Mouse (Mus musculus) neutrophil, adult 5-6 weeks (primary cell): ENCODE data around the gene Disp1. TPM values are rescaled to one million over a fixed set of nuclear protein-coding genes. Genes with fewer than 3 reads are reported as not detected.

Experiments used
- ATAC-seq: fragments of 151-379, 151-347 bp; 2 replicates; pipeline ENCODE4 v1.8.0; 2017; ENCODE audit warnings: mild to moderate bottlenecking, moderate TSS enrichment; ENCODE audit not compliant: insufficient number of reproducible peaks, poor library complexity, low FRiP score, severe bottlenecking; ENCODE audit errors: extremely low read depth
- total RNA-seq: library from RNA; stranded (forward); fragments of 200-1000 nt; gene quantifications from 2 replicates; pipeline ENCODE4 v1.2.3, GENCODE M21; 2017

Disp1 gene
- total RNA-seq, 1 experiment from 2014 or later, result 9.5 TPM

DNA sequence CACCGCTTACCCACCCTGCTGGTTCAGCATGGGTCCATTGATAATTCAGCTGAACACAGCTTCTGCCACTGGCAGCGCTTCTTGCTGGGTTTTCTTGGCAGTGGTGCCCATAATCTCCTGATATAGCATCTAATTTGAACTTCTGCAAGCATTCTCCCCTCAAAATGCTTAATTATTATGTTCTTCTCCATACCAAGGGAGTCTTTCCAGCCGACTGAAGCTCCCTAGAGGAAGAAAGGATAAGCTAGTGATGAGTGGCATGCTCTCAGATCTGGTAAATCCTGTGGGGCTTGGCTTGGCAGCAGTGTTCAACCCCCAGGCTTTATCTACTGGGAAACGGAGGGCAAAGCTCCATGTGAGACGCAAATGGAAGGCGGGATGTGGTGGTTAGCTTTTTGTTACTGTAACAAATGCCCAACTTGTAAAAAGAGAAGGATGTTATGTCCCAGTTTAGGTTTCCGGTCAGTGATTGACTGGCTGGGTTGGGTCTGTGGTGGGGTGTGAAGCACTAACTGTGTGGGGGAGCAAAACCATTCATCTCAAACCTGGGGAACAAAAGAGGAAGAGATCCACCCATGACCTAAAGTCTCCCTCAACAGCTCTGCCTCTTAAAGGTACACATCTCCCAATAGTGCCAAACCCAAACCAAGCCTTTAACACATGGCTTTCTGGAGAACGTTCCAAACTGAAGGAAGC, 151.2 kb downstream of the Disp1 start:
- no peak for ATAC-seq

DNA sequence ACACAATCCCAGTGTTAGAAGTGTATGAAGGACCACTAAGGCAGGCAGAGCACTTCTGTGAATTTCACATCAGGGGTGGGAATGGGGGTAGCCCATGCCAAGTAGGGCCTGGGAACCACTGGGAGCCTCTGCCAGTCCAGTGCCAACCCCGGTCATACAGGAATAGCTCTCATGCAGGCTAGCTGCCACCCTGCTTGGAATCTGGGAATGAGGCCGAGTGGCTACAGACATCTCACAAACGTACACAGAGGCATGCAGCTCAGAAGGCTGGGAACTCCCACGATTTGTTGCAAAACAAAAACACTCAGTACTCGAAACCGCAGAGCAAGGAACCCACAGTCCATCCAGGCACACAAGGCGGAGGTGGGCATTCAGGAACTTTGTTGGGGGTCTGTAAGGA, 153.5 kb downstream of the Disp1 start:
- ATAC-seq, result no peak

DNA sequence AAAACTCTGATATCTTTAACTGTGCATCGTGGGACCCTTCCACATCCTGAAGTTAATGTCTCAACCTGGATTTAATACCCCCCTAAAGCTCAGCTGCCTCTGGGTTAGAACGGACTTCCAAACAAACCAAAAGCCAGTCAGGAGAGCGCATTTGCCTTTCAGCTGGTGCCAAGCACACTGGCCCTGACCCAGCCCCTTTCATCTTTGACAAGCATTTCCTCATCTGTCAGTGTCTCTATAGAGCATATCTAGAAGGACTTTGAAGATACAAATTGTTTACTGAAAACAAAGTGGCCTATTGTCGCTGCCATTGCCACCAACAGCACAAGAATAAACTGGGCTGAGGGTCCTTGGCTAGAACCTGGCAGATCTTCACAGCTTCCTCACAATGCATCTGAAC, 154.3 kb downstream of the Disp1 start:
- no peak for ATAC-seq

DNA sequence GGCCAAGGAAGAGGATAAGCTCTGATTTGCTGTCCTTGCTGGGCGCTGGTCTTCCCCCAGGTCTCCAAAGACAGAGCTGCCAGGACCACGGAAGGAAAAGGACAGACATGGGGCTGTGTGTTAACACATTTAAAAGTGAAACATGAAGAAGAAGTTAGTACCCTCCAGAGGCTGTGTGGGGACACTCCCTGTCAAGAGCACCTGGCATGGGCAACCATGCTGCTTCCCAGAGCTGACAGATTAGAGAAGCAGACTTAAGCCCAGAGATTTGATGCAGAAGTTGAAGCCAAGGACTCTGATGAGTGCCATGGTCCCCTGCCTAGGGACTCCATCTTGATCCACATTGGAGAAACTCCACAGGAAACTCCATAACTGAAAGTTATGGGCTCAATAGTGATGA, 160.7 kb downstream of the Disp1 start:
- no peak for ATAC-seq

DNA sequence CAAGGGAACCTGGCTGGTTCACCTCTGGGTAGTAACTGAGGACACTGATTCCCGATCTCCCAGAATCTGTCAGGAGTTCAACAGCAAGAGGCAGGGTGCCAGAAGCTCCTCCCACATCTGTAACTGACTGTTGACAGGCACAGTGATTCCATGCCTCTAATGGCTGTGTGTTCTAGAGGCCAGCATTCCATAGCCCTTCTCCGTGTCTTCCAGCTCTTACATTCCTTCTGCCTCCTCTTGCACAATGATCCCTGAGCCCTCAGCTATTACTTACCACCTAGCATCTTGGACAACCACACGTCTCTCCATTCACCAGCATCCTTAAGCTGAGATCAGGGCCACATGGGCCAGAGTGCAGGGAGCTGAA, 165.1 kb downstream of the Disp1 start:
- ATAC-seq, result no peak

DNA sequence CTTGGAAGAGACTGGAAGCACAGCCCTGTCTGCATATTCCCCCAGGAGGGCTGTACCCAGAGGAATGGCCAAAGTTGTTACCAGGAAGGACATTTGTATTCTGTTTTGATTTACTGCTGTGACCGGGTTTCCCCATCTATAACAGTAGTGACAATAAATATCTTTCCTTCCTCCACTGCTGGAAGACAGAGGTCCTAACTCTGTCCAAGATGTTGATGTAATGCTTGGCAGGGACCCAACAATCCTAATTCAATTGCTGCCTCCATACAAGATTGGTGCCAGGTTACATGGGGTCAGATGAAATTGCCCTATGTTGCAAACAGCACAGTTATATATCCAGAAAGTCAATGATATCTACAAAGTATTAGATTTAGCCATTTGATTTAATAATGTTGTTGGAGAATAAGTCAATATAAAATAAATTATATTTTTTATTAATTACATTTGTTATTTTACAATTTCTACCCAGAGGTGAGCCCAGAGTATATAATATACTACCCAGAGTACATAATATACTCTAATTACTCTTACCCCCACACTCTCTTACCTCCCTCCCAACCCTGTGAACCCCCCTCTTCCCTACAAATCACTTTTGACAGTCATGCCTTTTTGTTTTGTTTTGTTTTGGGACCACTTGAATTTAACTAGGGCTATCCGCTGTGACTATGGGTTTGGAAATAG, 165.6 kb downstream of the Disp1 start:
- ATAC-seq, result no peak

DNA sequence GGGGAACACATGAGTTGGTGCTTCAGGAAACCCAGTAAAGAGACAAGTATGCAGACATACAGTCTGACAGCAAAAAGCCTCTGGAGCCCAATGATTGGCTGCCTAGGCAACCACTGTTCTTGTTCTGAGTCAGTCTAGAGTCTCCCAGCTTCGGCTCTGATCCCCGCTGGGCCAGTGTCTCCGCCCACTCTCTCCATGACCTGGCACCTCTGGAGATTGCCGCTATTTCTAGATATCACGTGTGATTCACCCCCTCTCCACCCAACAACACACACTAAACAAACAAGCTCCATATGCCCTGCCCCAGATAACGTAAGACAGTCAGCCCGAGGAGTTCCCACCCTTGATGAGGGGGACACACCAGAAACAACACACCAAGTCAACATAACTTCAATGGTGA, 168.7 kb downstream of the Disp1 start:
- no peak for ATAC-seq

DNA sequence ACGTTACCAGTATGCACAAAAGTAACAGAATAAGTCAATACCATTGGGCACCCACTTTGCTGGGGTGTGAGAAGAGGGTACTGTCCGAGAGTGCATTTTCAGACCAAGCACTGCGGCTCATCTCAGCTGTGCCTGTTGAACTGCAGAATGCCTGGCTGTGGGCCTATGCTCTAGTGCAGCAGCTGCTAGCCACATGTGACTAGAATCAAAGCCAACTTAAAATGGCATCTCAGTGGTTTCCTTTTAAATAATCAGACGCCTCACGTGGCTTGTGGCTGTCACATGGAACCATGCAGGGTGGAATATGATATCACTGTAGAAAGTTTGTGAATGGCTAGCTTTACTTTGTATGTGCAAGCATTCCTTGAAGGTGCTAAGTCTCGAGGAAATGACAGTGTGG, 172.0 kb downstream of the Disp1 start:
- no peak for ATAC-seq

DNA sequence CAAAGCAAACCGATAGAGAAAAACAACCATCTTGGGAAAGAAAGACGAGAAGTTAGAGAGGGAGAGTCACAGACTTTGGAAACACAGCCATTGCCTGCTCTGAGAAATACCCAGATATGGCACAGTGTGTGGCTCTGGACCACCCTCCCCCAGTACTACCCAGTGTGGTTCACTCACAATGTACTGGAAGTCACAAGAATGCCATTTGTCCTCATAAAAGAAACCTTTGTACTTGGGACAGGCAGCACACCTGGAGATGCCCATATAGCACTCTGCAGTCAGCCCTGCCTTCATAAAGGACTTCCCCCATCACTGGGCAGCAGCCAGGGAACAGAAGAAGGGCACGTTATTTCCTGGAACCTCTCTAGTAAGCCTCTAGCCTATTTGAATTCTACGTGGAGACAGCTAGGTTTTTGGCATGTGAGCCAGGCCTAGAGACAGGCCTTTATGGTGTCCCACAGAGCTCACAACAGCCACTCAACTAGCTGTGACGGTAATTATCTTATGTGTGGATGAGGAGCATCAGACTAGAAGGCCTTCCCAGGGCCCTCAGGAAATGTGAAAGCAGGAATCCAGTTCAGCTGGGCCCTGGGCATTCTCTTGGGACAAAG, 173.3 kb downstream of the Disp1 start:
- ATAC-seq, result no peak

DNA sequence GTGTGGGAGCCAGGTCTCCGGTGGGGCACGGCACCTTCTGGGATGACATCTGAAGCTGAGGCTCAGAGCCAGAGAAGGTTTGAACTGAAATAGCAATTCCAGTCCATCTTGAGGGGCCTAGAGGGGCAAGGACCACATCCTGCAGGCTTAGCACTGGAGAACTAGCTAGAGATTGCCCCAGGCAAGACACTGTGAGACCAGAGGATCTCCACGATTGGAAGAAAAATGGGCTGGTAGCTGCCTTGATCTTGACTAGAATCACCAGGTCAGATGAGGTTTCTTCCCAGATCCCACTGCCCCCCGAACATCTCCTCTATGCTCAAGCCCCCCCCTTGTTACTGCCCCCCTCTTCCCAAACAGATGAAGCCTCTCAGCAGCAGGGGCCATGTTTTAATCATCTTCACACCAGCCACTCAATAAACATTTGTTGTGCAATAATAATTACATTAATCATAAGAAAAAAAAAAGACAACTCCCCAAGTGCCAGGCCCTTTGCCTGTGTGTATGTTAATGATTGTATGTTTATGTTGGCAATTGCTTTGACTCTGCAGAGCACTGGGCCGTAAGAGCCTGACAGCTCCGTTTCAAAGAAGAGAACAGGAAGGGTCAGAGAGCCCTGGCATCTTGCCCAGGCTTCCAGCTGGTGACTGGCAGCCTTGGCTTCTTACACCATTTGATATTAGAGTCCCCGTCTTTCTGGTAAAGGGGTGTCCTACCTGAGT, 174.0 kb downstream of the Disp1 start:
- no peak for ATAC-seq

DNA sequence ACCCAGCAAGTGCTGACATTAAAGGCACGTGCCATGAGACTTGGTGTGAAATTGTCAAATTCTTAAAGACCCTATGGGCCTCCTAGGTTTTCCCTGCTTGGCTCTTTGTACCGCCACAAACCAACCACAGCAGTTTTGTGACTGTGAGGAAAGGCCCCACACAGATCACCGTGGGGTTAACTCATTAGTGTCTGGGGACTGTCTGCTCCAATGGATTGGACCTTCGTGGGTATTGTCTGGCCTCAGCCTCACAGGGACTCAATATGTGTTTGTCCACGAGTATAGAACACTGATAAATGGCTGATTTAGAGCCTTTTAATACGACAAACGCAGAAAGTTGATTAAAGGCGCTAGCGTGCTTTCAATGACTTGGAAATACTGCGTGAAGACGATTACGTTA, 175.2 kb downstream of the Disp1 start:
- ATAC-seq, result no peak

DNA sequence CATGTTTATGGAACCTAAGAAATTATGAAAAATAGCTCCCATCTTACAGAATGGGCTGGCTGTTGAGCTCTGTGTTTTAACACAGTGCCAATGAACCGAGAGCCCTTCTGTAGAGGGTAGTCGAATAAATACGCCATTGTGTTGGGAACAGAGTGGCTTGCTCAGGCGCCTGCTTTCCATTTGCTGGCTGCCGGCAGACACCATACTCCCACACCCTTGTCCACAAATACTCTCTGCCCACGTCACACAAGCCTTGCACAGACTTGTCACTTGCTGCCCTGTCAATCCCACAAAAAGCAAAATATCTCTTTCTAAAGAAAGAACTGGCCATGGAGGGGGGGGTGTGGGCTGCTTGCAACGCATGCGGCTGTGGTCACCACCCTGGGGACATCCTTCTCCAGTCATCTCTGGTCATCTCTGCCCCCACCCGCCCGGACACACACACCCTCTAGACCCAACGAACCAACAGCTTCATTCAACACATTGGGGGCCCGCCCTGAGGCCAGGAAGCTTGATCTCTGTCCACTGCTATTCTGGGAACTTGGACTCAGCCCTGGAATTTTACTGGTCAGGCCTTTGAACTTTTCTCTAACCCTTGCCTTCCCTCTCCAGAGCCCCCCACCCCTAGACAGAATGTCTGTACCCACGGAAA, 178.0 kb downstream of the Disp1 start:
- no peak for ATAC-seq

DNA sequence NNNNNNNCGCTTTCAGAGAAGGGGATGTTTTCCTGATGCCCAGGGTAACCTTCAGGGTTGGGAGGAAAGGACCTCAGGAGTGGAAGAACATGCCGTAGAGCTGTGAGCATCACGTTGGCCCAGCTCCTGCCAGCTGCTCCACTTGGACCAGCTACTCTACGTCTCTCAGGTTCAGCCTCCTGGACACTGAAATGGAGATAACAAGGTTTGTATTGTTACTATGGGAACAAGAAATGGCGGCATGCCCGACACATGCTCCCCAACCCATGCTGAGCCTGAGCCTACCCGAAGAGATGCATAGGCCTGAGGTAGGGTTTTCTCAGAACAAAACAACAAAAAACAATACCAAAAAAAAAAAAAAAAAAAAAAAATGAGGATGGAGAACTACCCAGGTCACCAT, 179.6 kb downstream of the Disp1 start:
- no peak for ATAC-seq

DNA sequence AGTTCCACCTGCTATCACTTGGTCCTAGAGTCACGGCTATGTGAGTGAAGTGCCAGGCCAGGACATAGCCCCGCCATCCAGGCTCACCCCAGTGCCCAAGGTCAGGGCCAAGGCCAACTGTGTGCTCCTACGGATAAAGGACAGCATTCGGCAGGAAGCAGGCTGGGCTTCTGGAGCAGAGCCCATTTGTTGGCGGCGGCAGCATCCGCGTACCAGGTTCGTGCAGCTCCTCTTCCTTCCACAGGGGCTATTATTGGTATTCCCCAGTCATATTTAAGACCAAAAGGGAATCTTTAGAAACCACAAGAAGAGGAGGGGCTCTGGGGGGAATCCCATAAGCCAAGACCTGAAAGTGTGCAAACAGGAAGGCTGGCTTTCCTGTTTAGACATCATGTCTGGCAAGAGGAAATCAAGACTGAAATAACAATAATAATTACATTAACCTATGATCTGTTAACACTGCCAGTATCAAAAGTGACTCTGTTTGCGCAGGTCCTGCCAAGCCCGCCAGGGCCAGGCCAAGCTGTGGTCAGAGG, 180.4 kb downstream of the Disp1 start:
- ATAC-seq, result no peak

DNA sequence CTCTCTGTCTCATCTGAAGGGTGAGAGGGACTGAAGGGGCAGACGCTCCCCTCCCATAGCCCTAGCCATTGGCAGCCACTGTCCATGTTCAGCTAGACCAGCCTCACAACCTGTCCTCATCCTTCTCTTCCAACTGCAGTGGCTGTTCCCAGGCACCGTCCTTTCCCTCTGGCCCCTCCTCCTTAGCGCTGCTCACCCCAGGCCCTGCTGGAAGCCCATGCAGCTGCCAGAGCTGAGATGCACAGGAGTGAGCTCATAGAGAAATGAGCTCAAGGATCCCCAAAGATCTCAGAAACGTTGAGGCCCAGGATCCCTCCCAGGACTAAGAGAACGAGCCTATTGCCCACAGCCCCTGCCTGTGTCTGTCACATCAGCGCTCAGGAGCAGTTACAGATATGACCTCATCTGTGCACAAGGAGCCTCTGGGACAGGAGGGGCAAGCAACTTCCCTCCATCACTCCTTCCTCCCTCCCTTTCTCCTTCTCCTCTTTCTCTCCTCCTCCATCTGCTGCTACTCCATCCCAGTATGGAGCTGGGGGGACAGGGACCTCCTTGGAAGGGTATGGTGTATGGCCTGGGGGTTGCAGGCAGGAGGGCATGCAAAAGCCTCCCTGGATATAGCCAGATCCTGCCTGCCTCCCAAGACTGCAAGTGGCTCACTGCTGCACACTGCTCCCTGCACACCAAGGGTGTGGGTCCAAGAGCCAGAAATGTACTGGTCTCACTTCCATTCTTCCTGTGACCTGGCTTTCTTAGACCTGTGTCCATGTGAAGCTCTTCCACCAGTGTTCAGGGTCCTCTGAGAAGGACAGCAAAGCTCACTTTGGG, 181.2 kb downstream of the Disp1 start:
- no peak for ATAC-seq

DNA sequence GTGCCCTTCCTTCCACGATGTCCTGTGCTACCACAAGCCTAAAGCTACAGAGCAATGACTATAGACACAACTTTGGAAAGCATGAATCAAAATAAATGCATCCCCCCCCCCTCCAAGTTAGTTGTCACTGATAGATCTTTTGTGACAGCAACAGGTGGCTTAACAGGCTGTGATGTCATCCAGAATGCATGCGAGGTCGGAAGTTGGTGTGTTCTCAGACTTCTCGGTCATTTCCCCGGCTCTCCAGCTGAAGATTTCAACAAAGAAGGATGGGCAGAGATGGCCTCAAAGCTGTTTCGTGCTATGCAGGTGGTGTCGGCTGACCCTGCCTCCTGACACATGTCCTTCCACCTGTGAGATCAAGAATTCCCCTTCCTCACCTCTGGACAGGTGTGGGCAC, 181.9 kb downstream of the Disp1 start:
- ATAC-seq, result no peak
